Mouse (Mus musculus) large intestine, adult 2 months (tissue): ENCODE measurements around the gene Adgrb2. TPM values are rescaled to one million over a fixed set of nuclear protein-coding genes. Genes with fewer than 3 reads are reported as not detected.

Experiments used
- DNase-seq: peaks from one replicate; pipeline ENCODE4 v3.0.0-alpha.2; 2012; ENCODE audit warnings: low read depth, low spot score
- WGBS: fragments of 180-500 bp; shearing (Covaris S2); methylation state at CpG from one replicate; pipeline ENCODE4 v1.1.7; 2018; 5-methylcytosine and 5-hydroxymethylcytosine counted together
- polyA plus RNA-seq: library from polyadenylated mRNA; depleted of rRNA; stranded (reverse); fragments of >200 nt; gene quantifications from 2 replicates; pipeline ENCODE4 v1.2.3, GENCODE M21; 2012; rRNA removed

The Adgrb2 gene
- 0.92 and 1.0 TPM in 2 replicates for polyA plus RNA-seq

GRCm38 (mm10) chr4:129984421-129985061 lies at the start of gene Adgrb2:
Gene Adgrb2, plus strand, starts transcription at chr4:129984870.
- whole genome bisulfite sequencing = 1% methylated on average over 67 of the region's 77 CpGs
- no peak for DNase-seq

- no peak for DNase-seq
- whole genome bisulfite sequencing = 36% methylated on average over 6 of the region's 6 CpGs
These were observed 33.3 kb upstream of the Adgrb2 start for GRCm38 (mm10) chr4:129951359-129951821.

- DNase-seq = no peak
- WGBS = 70% methylated on average over 5 of the region's 5 CpGs
These were observed 32.3 kb upstream of the Adgrb2 start for GRCm38 (mm10) chr4:129952241-129952810.

- 63% methylated on average over 2 of the region's 2 CpGs for WGBS
- no peak for DNase-seq
These were observed 30.1 kb upstream of the Adgrb2 start for GRCm38 (mm10) chr4:129954527-129954926.

- 4% methylated on average over 37 of the region's 37 CpGs for WGBS
- DNase-seq = no peak
These were observed 24.3 kb upstream of the Adgrb2 start for GRCm38 (mm10) chr4:129960180-129960944.

GRCm38 (mm10) chr4:129965294-129965693 lies 19.4 kb upstream of the Adgrb2 start:
- 60% methylated on average over 11 of the region's 11 CpGs for WGBS
- DNase-seq = no peak

- no peak for DNase-seq
- 51% methylated on average over 10 of the region's 10 CpGs for WGBS
These were observed 18.5 kb upstream of the Adgrb2 start for GRCm38 (mm10) chr4:129966201-129966600.

GRCm38 (mm10) chr4:129967024-129968014 lies 17.4 kb upstream of the Adgrb2 start:
- no peak for DNase-seq
- 54% methylated on average over 13 of the region's 13 CpGs for WGBS

- DNase-seq = no peak
- WGBS = 44% methylated on average over 8 of the region's 8 CpGs
These were observed 14.5 kb upstream of the Adgrb2 start for GRCm38 (mm10) chr4:129970168-129970567.

GRCm38 (mm10) chr4:129970861-129971260 lies 13.8 kb upstream of the Adgrb2 start:
- 79% methylated on average over 11 of the region's 11 CpGs for WGBS
- DNase-seq = no peak

- DNase-seq = no peak
- WGBS = 25% methylated on average over 7 of the region's 7 CpGs
These were observed 12.7 kb upstream of the Adgrb2 start for GRCm38 (mm10) chr4:129971989-129972388.

GRCm38 (mm10) chr4:129974285-129974684 lies 10.4 kb upstream of the Adgrb2 start:
- DNase-seq = no peak
- 60% methylated on average over 9 of the region's 9 CpGs for WGBS

- WGBS = 43% methylated on average over 4 of the region's 4 CpGs
- DNase-seq = no peak
These were observed 7.4 kb upstream of the Adgrb2 start for GRCm38 (mm10) chr4:129977256-129977655.

GRCm38 (mm10) chr4:129978227-129978626 lies 6.4 kb upstream of the Adgrb2 start:
- DNase-seq = no peak
- 57% methylated on average over 4 of the region's 4 CpGs for WGBS

- 72% methylated on average over 4 of the region's 4 CpGs for WGBS
- no peak for DNase-seq
These were observed 5.7 kb upstream of the Adgrb2 start for GRCm38 (mm10) chr4:129978930-129979329.

- 73% methylated on average over 11 of the region's 11 CpGs for WGBS
- DNase-seq = no peak
These were observed 3.0 kb upstream of the Adgrb2 start for GRCm38 (mm10) chr4:129981657-129982056.

- no peak for DNase-seq
- 48% methylated on average over 5 of the region's 5 CpGs for WGBS
These were observed 1.6 kb upstream of the Adgrb2 start for GRCm38 (mm10) chr4:129983046-129983445.

- no peak for DNase-seq
- 4% methylated on average over 15 of the region's 15 CpGs for WGBS
These were observed 778 bp upstream of the Adgrb2 start for GRCm38 (mm10) chr4:129983764-129984420.

GRCm38 (mm10) chr4:129985161-129985670 lies 546 bp downstream of the Adgrb2 start:
- under 1% methylated on average over 33 of the region's 48 CpGs for WGBS
- no peak for DNase-seq
